Mouse (Mus musculus) megakaryocyte-erythroid progenitor cell, adult 5-6 weeks (primary cell): ENCODE results near the gene Olfr1248. TPM values are rescaled to one million over a fixed set of nuclear protein-coding genes. Genes with fewer than 3 reads are reported as not detected.
"Not testable (repeated sequence)": the region's sequence is repeated elsewhere in the genome, so short reads cannot be mapped to it uniquely, and the experiment has no call there.

Experiments used
- ATAC-seq: replicated peaks from 2 replicates; pipeline ENCODE4 v1.8.0; 2016; ENCODE audit warnings: mild to moderate bottlenecking, inconsistent platforms; ENCODE audit not compliant: severe bottlenecking, poor library complexity, low FRiP score, low TSS enrichment
- total RNA-seq, 2 experiments: library from RNA; stranded (forward) in 1 of 2; stranded (reverse) in 1 of 2; fragments of 200-1000, 215-1000 nt in 1 of 2; fragments of >200 nt in 1 of 2; fragmentation: Nextera tagmentation in 1 of 2; gene quantifications; 2 replicates each; pipeline ENCODE4 v1.2.3; 2014 to 2017

Gene Olfr1248
- total RNA-seq (2014; fragmentation: Nextera tagmentation) = not detected in 2 replicates
- not detected in 2 replicates for total RNA-seq (2017)

GRCm38 (mm10) chr2:89618145-89618544 lies at the start of gene Olfr1248:
TSS of gene Olfr1248 (minus strand) at chr2:89618245.
- not testable (repeated sequence) for ATAC-seq

- no peak for ATAC-seq
Measured at GRCm38 (mm10) chr2:89661367-89661766, 43.3 kb upstream of the Olfr1248 start, which contains the start of gene Olfr1250. TSS of gene Olfr1250 (minus strand) at chr2:89661467.

DNA sequence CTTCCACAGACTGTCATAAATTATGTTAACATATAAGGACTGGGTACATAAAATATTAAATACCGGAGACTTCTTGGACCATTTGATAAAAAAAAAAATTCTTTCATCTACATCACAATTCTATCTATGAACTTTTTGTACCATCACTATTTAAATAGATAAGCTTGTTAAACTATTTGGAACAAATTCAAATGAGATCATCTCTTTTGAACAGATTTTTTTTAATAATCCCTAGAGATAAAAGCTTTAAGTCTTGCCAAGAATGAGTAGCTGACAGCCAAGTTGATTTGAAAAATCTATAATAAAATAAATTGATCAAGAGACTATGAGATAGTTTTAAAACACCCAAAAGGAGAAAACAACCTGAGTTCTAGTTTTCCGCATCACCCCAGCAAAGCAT lies 16.8 kb upstream of the Olfr1248 start, which contains the start of gene Olfr1249:
TSS of gene Olfr1249 (minus strand) at position 101 of the 400 bp plus-strand sequence.
- no peak for ATAC-seq

GRCm38 (mm10) chr2:89614030-89614429 lies 4.0 kb downstream of the Olfr1248 start, which contains the start of gene Olfr1247:
TSS of gene Olfr1247 (minus strand) at chr2:89614130.
- no peak for ATAC-seq

DNA sequence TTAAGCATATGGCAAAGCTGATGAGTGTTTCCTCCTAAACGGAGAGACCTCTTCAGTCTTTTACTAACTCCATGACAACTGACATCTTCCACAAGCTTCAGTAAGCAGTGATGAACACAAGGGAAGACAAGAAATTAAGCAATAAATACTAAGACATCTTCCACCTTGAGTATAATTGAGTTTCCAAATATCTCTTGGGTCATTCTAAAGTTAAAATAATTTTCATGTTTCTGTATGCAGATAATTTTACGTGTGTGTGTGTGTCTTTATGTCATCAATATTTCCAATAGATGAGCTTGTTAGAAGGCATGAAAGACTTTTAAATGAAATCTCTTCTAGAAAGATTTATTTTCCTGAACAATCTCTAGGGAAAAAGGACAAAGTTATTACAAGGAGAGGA lies 25.0 kb downstream of the Olfr1248 start, which contains the start of gene Olfr1246:
TSS of gene Olfr1246 (minus strand) at position 101 of the 400 bp plus-strand sequence.
- ATAC-seq = no peak

- ATAC-seq = no peak
Measured at GRCm38 (mm10) chr2:89578347-89578746, 39.7 kb downstream of the Olfr1248 start, which contains the start of gene Olfr1245. TSS of gene Olfr1245 (minus strand) at chr2:89578447.

Other genes starting within 250 kb of the Olfr1248 start
- not detected in 2 replicates for gene Olfr1238, start 208.6 kb downstream of the Olfr1248 start, total RNA-seq (2014; fragmentation: Nextera tagmentation)
- gene Olfr1238, start 208.6 kb downstream of the Olfr1248 start, total RNA-seq (2017) = not detected in 2 replicates
- gene Olfr1239, start 197.8 kb downstream of the Olfr1248 start, total RNA-seq (2014; fragmentation: Nextera tagmentation) = not detected in 2 replicates
- not detected in 2 replicates for gene Olfr1239, start 197.8 kb downstream of the Olfr1248 start, total RNA-seq (2017)
- gene Olfr1240, start 175.2 kb downstream of the Olfr1248 start, total RNA-seq (2014; fragmentation: Nextera tagmentation) = not detected in 2 replicates
- not detected in 2 replicates for gene Olfr1240, start 175.2 kb downstream of the Olfr1248 start, total RNA-seq (2017)
- gene Olfr1241, start 131.1 kb downstream of the Olfr1248 start, total RNA-seq (2014; fragmentation: Nextera tagmentation) = not detected in 2 replicates
- not detected in 2 replicates for gene Olfr1241, start 131.1 kb downstream of the Olfr1248 start, total RNA-seq (2017)
- gene Olfr1242, start 119.9 kb downstream of the Olfr1248 start, total RNA-seq (2014; fragmentation: Nextera tagmentation) = not detected in 2 replicates
- gene Olfr1242, start 119.9 kb downstream of the Olfr1248 start, total RNA-seq (2017) = not detected in 2 replicates
- gene Olfr1243, start 86.8 kb downstream of the Olfr1248 start, total RNA-seq (2014; fragmentation: Nextera tagmentation) = not detected in 2 replicates
- gene Olfr1243, start 86.8 kb downstream of the Olfr1248 start, total RNA-seq (2017) = not detected in 2 replicates
- not detected in 2 replicates for gene Olfr1245, start 39.8 kb downstream of the Olfr1248 start, total RNA-seq (2014; fragmentation: Nextera tagmentation)
- gene Olfr1245, start 39.8 kb downstream of the Olfr1248 start, total RNA-seq (2017) = not detected in 2 replicates
- not detected in 2 replicates for gene Olfr1246, start 25.1 kb downstream of the Olfr1248 start, total RNA-seq (2014; fragmentation: Nextera tagmentation)
- not detected in 2 replicates for gene Olfr1246, start 25.1 kb downstream of the Olfr1248 start, total RNA-seq (2017)
- gene Olfr1247, start 4.1 kb downstream of the Olfr1248 start, total RNA-seq (2014; fragmentation: Nextera tagmentation) = not detected in 2 replicates
- gene Olfr1247, start 4.1 kb downstream of the Olfr1248 start, total RNA-seq (2017) = not detected in 2 replicates
- gene Olfr1249, start 16.7 kb upstream of the Olfr1248 start, total RNA-seq (2014; fragmentation: Nextera tagmentation) = not detected in 2 replicates
- not detected in 2 replicates for gene Olfr1249, start 16.7 kb upstream of the Olfr1248 start, total RNA-seq (2017)
- gene Olfr1250, start 43.2 kb upstream of the Olfr1248 start, total RNA-seq (2014; fragmentation: Nextera tagmentation) = not detected in 2 replicates
- not detected in 2 replicates for gene Olfr1250, start 43.2 kb upstream of the Olfr1248 start, total RNA-seq (2017)
- not detected in 2 replicates for gene Olfr1251, start 53.7 kb upstream of the Olfr1248 start, total RNA-seq (2014; fragmentation: Nextera tagmentation)
- gene Olfr1251, start 53.7 kb upstream of the Olfr1248 start, total RNA-seq (2017) = not detected in 2 replicates
- not detected in 2 replicates for gene Olfr1252, start 106.8 kb upstream of the Olfr1248 start, total RNA-seq (2014; fragmentation: Nextera tagmentation)
- not detected in 2 replicates for gene Olfr1252, start 106.8 kb upstream of the Olfr1248 start, total RNA-seq (2017)
- gene Olfr1253, start 138.8 kb upstream of the Olfr1248 start, total RNA-seq (2014; fragmentation: Nextera tagmentation) = not detected in 2 replicates
- gene Olfr1253, start 138.8 kb upstream of the Olfr1248 start, total RNA-seq (2017) = not detected in 2 replicates
- not detected in 2 replicates for gene Olfr1254, start 175.4 kb upstream of the Olfr1248 start, total RNA-seq (2014; fragmentation: Nextera tagmentation)
- not detected in 2 replicates for gene Olfr1254, start 175.4 kb upstream of the Olfr1248 start, total RNA-seq (2017)
- gene Olfr1255, start 193.8 kb upstream of the Olfr1248 start, total RNA-seq (2014; fragmentation: Nextera tagmentation) = not detected in 2 replicates
- not detected in 2 replicates for gene Olfr1255, start 193.8 kb upstream of the Olfr1248 start, total RNA-seq (2017)
- gene Olfr1256, start 223.3 kb upstream of the Olfr1248 start, total RNA-seq (2014; fragmentation: Nextera tagmentation) = not detected in 2 replicates
- not detected in 2 replicates for gene Olfr1256, start 223.3 kb upstream of the Olfr1248 start, total RNA-seq (2017)
- not detected in 2 replicates for gene Olfr48, start 230.0 kb upstream of the Olfr1248 start, total RNA-seq (2014; fragmentation: Nextera tagmentation)
- not detected in 2 replicates for gene Olfr48, start 230.0 kb upstream of the Olfr1248 start, total RNA-seq (2017)